Mouse (Mus musculus): ENCODE results near the gene Napb.

DNA sequence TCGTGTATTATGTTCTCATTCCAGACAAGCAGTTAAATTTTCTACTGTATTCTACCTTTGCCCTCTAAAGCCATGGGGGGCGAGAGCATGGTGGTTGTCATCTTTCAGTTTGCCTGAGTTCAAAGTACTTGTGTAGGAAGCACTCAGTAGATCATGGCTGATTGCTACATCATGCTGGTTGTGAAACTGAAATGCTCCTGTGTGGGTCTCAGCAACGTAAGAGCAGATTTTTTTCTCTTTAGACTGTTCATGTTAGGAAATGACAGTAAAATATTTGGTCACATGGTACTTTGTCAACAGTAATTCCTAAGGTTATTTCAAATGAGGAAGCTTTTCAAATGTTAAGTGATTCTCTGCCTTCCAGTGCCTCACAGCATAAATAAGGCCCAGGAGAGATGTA lies 46.6 kb downstream of the Napb start:
- TF ChIP-seq GATA1 (IDR thresholded peaks at IDR 0.05; ENCODE audit: borderline replicate concordance, low read length): no peak
- TF ChIP-seq FLI1 (IDR thresholded peaks at IDR 0.05; ENCODE audit: low read length): no peak

Measured in megakaryocyte, embryonic 14.5 days (primary cell).